Mouse (Mus musculus) heart, adult 9 months (tissue): ENCODE data around the gene Grap2.

Source experiments
- DNase-seq, 2 experiments: peaks; one replicate each; pipeline ENCODE4 v3.0.0; 2022; ENCODE audit warnings: low spot score in 2 of 2

Gene Grap2

DNA sequence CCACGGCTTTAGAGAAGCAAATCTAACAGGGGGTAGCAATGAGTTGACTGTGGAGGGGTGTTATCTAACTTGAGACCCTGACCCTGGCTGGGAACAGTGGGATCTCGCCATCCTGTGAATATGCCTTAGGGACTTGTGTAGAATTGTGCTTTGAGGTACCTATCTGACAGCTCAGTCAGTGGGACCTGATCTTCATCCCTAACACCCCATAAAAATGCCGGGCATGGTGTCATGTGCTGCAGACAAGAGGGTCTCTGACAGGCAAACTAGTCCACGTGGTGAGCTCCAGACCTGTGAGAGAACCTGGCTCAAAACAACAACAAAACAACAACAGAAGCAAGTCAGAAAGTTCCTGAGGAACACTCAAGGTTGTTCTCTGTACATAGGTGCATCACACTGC, 27.4 kb downstream of the Grap2 start:
- DNase-seq = no peak

DNA sequence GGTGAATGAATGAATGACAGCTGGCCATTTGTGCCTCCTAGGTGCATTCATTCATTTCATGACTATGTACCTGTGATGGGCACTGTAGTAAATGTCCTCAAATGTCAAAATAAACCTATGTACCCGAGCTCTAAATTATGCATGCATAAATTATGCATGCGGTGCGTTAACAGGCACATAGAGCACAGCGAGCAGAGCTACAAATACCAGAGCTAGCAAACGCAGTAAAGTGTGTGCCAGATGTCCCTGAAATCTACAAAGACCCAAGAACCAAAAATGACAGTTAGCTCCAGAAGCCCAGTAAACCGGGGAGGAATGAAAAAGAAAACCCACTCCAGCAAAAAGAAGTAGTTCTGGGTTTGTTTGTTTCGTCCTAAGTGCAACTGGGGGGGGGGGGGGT, 29.1 kb downstream of the Grap2 start:
- DNase-seq = no peak

DNA sequence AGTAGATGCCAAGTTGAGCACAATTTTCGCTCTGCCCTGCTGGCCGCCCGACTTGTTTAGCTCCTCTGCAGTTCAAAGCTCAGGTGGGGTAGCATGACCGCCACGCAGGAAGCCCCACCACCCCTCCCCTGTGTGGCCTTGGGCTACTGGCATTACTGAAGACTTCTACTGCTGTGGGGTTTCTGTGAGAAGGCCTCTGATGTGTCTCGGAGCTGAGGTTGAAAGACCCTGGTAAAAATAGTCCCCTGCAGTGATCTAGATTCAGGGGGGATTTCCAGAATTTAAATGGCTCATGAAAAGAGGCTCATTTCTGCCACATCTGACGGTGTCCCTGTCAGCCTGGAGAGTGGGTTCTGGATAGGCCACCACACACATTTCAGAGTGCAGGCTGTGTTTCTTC, 30.1 kb downstream of the Grap2 start:
- no peak for DNase-seq

DNA sequence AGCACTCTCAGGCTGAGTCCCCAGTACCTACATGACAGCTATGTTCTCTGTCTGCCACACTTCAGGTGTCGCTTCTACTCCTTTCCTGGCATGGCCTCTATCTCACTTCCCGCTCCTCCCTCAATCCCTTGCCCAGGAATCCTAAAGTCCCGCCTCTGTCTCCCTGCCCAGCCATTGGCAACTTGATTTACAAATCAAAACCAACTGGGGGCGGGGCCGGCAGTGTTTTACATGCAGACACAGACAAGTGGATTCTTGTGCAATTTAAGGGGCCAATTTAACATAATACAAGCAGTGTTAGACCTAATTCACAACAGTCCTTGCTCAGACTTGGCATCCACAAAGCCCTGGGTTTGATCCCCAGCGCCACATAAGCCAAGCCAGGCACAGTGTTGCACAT, 31.6 kb downstream of the Grap2 start:
- DNase-seq = no peak

DNA sequence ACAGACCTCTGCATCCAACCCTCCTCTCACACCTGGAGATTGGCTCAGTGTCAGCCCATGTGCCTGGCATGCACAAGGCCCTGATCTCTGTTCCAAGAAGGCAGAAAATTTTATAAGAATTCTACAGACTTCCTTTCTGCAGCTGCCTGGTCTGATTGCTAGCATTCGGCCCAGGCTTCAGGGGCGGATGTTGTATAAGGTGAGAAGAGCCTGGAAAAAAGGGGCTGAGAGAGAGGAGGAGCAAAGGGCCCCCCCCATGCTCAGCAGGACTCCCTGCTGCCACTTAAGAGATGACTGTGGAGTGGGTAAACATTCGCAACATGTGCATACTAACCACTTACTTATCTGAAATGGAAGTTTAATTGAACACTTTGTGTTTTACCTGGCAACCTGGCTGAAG, 35.6 kb downstream of the Grap2 start:
- DNase-seq = no peak

DNA sequence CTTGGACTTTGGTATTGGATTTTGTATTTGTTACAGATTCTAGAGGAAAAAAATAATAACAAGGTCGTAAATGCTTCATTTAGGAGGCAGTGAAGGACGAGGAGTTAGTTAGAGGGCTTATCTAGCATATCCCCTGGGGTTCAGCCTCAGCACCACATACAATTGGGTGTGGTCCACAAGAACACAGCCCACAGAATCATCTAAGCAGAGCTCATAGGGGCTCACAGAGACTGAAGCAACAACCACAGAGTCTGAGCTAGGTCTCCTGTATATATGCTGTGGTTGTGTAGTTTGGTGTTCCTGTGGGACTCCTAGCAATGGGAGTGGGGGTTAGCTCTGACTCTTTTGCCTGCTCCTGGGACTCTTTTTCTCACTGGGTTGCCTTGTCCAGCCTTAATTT, 37.9 kb downstream of the Grap2 start:
- no peak for DNase-seq

DNA sequence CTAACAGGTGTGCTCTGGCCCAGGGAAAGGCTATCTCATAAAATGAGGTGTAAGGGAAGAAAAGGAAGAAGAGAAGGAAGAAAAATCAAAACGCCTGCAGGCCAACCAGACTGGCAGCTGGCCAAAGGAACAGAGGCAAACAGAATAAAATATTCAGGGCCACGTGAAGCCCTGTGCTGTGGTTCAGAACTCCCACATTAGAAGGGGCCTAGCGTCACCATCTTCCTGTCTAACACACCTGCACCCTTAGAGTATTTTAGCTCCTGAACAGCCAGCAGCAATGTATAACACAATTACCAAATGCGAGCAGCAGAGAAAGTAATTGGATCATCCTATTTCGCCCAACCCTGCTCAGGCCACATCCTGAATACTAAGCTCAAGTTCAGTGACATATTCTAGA, 39.1 kb downstream of the Grap2 start:
- DNase-seq = no peak

DNA sequence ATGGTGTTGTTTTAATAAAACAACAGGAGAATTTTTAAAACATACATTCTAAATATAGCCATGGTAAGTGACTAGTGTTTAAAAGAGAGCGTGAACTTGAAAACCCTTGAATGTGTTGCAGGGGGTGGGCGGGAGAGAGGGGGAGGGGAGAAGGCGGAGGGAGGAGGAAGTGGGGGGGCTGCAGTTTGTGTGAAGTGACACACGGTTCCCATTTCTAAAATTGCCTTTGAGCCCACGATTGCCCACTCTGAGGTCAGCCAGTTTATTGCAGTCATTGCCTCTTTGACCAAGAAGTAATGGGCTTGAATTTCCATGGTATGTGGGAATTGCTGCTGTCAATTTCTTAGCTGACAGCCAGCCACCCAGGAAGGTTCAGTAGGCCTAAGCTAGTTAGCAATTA, 41.5 kb downstream of the Grap2 start:
- DNase-seq = no peak

DNA sequence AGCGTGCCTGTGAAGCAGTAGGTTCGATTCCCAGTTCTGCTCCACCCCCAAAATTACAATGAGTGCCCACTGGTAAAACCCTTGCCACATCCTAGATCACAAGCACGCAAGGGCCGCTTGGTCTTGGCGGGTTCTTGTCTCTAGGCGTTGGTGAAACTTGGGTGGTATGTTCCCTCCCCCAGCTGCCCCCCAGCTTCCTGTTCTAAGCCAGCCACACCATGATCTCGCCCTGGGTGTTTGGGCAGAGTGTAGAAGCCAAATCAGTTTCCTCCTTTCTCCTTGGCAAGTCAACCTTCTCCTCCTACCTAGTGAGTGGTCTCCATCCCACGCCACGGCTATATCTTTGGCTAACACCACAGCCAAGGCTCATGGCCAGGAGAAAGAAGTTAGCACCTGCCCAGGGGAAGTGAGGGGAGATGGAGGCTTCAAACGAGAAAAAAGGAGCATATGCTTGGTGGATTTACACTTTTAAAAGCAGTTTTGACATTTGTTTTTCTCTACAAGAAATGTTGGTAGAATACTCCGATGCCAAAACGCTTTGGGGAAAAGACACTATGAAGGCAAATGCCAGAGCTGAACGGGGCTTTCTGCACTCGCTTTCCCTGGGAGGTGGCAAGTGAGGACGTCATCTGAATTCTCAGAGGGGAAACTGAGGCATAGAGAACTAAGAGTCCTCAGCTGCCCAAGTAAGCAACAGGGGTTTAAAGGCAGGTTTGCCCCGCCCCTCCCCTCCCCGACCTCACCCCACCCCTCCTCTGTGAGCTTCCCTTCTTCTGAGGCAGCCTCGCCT, 42.3 kb downstream of the Grap2 start:
- no peak for DNase-seq

DNA sequence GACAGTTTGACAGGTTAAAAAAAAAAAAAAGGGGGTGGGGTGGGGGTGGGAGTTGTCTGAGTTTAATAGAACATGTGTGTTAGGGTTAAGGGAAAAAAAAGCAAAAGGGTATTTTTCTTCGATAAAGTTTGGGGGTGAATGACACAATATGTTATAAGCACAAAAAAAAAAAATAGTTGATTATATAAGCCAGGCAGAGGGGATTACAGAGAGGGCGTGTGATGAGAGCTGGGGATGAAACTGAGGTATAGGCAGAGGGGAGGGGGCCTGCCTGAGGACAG, 42.8 kb downstream of the Grap2 start:
- DNase-seq = no peak

DNA sequence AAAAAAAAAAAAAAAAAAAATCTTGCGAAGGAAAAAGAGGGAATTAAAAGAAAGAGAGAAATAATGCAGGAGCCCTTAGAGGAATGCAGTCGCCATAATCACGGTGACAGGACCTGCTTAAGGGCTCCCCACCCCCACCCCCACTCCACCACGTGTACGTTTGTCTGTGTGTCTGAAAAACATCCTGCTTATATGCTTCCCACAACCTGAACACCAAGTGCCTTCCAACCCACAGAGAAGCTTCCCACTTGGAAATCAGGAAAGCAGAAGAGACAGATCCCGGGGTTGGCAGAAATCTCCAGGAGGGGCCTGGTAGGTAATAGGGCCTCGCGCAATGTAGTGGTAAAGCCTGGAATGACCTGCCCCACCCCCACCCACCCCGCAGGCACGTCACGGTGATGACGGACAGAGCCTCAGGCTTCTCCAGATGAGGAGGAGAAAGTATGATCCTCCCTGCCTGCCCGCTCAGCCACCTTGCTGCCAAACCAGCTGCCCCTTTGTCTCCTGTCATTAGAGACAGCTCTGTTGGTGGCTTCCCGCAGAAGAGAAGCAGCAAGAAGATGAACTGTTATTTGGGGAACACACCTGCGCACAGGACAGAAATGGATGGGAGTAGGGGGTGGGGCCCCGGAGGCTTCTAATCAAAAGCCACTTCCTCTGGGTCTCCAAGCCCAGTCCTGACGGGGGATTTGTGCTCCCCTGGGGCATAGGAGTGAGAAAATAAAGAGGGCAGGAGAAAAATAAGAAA, 43.4 kb downstream of the Grap2 start:
- DNase-seq = no peak

DNA sequence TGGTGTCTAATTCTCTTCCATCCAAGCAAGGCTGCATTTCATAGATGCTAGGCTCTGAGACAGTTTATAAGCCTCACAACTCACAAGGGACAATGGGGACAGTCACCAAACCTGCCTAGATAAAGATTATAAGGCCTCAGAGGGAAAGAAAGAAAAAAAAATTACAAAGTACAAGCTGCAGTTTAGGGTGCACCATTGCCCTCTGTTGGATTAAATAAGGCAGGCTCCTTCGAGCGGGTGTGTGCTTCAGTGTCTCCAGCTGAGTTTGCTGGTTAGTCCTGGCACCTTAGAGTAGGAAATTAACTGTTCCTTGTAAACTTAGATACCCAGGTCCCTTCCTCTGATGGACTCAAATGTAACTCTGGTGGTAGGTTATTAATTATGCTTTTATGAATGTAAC, 45.4 kb downstream of the Grap2 start:
- no peak for DNase-seq

DNA sequence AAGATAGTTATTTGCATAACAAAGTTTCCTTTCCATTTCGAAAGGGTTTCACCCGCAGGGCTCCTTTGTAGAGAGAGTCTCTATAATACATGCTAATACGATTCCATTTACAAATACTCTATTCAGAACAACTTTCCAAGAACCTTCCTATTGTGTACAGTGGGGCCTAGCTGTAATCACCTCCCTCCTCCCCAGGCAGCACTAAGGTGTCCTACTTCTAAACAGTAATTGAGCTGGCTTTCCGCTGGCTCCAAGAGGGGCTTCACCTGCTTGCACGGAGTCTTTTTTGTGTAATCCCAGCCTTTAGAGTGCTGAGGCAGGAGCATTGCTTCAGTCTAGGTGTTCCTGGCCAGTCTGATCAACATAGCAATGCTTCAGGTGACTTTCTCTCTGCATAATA, 46.8 kb downstream of the Grap2 start:
- DNase-seq = no peak

DNA sequence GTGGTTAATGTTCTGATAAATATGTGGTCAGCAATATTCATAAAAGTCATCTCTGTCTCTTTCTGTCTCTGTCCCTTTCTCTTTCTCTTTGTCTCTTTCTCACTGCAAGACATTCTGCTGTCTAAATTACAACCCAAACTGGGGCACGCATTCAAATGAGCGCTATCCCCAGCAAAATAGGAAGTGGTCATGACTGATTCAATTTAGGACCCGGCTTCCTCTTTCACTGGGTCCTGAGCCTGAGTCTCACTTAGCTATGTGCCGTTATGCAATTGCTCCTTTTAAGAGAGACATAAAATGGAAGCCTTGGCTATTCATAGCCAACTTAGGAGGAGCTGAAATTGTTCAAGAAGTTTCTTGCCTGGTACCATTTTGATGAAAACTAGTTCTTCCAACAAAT, 47.4 kb downstream of the Grap2 start:
- DNase-seq = peak in 1 of 2 experiments; percentile 21

DNA sequence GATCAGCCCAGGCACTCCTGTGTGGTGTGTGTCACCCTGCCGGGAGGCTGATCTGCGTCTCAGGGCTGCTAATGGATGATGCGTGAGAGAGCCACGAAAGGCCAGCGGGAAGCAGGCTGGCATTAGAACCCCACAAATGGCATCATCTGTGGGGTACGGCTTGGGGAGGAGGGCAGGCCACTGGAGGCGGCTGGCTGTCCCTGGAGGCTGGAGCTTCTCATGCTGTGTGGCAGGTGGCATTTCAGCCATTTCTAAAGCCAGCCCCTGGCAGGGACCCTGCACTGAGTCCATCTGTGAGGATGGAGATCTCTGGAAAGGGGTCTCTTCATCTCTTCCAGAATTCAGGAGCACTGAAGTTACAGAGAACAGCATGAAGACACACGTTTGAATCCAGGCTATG, 48.0 kb downstream of the Grap2 start:
- no peak for DNase-seq

DNA sequence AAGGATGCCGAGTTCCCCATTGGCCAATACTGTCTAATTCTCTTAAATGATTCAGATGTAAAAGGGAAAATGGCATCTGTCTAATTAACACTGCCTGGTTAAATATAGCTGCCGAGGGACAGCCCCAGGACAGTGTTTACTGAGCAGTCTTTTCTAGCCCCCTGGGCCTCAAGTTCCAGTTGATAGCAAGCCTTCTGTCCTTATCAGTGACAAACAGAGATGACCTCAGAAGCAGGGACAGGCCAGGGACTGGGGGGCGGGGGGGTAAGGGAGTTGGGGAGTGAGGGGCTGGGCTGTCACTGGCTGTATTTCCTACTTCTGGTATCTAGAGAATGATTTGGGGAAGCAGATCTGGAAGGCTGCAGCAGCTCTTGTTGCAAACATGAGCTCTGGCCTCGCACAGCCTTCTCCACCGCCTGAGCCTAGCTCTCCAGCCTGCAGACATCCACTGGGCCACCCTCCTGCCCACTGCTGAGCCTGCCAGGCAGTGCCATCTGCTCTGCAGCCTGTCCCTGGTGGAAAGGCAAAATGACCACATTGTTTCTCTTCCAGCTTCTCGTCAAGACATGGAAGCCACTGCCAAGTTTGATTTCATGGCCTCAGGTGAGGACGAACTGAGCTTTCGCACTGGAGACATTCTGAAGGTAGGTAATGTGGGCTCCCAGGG, 50.9 kb downstream of the Grap2 start:
- no peak for DNase-seq

DNA sequence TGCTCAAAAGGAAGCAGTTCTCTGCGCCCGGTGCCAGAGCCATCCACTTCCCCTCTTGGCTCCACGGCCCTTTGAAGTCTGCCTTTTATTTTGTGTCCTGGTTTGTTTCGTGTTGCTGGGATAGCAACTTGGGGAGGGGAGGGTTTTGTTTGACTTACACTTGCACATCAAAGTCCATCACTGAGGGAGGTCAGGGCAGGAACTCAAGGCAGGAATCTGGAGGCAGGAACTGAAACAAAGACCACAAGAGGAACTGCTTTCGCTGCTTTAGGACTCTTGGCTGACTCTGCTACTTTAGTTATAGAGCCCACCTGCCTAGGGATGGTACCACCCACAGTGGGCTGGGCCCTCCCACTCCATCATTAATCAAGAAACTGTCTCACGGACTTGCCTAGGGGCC, 54.1 kb downstream of the Grap2 start:
- no peak for DNase-seq

DNA sequence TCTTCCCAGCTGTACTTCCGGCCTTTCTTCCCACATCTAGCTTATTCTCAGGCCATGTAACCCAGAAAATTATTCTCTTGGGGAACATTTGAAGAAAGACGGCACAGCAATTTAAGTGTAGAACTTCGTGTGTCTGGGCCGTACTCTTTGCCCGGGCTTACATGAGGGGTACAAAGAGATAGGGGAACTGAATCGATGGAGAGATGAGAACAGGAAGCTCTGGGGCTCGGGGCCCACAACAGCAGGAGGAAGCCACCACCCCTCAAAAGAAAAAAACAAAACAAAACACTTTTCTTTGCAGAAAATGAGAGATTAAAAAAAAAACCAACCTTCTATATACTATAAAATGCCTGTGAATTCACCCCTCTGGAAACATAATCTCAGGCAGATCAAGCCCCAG, 57.8 kb downstream of the Grap2 start:
- DNase-seq = no peak

DNA sequence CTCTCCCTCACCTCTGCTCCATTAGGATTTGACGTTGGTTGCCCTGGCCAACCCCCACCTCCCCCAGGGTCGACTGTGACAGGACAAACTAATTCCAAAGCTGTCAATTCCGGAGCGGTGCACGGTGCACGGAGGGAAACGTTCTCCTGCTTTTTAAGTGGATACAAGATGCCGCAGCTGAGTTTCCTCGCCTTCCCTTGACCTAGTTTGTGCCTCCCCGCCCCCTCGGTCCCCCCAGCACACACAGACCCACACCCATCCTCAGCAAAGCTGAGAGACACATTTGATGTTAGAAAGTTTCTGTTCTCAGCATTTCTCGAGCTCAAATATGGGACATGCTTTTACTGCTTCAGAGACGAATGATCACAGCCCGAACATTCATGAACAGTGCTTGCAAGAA, 58.3 kb downstream of the Grap2 start:
- no peak for DNase-seq

DNA sequence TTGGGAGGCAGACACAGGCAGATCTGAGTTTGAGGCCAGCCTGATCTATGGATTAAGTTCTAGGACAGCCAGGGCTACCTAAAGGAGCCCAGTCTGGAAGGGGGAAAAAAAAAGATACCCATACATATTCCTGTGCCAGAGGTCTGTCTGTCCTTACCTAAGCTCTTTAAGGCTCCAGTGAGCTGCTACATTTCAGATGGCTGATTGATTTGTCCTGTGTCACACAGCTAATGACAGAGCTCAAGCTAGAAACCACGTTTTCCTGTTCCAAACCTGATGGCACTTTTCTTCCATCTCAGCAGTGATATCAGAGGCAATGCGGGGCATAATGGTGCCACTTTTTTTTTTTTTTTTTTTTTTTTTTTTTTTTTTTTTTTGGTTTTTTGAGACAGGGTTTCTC, 58.9 kb downstream of the Grap2 start:
- no peak for DNase-seq

DNA sequence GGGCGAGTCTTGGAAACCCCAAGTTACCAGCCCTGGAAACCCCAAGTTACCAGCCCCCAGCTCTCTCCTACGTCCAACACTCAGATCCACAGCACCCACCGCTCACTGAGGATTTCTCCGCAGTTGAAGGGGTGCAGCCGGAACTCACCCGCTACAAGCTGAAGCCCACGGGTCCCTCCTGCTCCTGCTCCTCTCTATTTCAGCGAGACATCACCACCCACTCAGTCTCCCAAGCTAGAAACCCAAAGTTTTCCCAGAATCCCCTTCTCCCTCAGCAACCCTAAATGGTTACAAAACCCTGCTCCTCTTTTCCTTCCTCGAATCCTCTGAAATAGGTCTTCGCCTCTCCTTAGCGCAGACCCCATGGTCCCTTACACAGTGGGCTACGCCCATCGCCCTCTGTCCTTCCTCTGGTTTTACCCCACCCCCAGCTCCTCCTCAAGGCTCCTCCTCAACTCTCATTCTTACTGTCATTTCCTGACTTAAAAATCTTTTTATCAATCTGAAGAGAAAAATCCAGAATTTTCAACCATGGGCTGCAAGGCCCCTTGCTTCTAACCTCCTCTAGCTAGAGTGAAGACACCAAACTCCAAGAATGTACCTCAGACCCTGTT, 60.0 kb downstream of the Grap2 start:
- DNase-seq = no peak

DNA sequence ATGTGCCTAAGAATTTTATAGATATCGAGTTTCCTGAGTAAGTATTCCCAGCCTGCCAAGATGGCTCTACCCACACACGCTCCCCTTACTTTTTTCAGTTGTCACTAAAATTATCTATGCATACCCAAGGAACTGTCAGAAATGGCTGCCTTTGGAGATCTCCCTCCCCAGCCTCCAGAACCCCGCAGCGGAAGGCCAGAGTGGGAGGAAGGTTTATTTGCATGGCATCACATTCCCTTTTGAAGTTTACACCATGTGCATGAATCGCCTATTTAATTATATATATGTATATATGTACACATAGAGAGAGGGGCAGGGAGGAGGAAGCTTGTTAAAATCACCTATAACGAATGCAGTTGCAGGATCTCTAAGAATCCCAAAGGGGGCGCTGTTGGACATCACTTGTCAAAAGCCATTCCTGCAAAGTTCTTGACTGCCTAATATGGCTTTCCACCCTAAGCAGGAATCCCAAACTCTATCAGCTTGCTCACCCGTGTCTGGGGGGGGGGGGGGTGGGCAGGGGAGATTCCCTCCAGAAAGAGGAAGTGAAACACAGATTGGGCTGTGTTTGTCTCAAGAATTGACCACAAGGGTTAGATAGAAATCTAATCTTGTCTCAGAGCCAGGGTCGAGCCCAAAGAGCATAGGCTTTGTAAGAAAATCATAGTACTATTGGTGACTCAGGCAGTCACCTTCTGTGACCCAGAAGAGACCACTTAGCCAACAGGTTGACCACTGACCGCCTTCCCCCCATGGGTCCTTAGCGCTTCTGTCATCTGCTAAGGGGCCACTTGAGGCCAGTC, 62.2 kb downstream of the Grap2 start:
- DNase-seq = peak in 1 of 2 experiments; percentile 13
